Mouse (Mus musculus) neural tube, embryonic 14.5 days (tissue): ENCODE data around the gene Plagl1. TPM values are rescaled to one million over a fixed set of nuclear protein-coding genes. Genes with fewer than 3 reads are reported as not detected.
A peak's percentile ranks its signal among the peaks of the same experiment; 100 is the strongest.
"Not testable (repeated sequence)": the region's sequence is repeated elsewhere in the genome, so short reads cannot be mapped to it uniquely, and the experiment has no call there.

ENCODE experiments used
- ATAC-seq: fragments of 200-750 bp; cut with Nextera tagmentation; 2 replicates; pipeline ENCODE4 v1.8.0; 2017; ENCODE audit warnings: low read depth, mild to moderate bottlenecking, moderate TSS enrichment, moderate library complexity
- H3K27ac ChIP-seq: fragments of 300-500 bp; sonication (generic); 2 replicates; pipeline ENCODE4 v1.5.1; 2014; ENCODE audit warnings: low read depth, mild to moderate bottlenecking, control low read depth, low read length, moderate library complexity, mixed read lengths
- H3K27me3 ChIP-seq: fragments of 300-500 bp; sonication (generic); 2 replicates; pipeline ENCODE4 v1.6.1; 2014; ENCODE audit warnings: low read length; ENCODE audit not compliant: control insufficient read depth, insufficient read depth
- H3K36me3 ChIP-seq: fragments of 300-500 bp; sonication (generic); 2 replicates; pipeline ENCODE4 v1.6.1; 2014; ENCODE audit warnings: low read length, mixed read lengths; ENCODE audit not compliant: control insufficient read depth, insufficient read depth
- H3K4me1 ChIP-seq: fragments of 300-500 bp; sonication (generic); 2 replicates; pipeline ENCODE4 v1.6.1; 2014; ENCODE audit warnings: low read length; ENCODE audit not compliant: control insufficient read depth, insufficient read depth
- H3K4me2 ChIP-seq: fragments of 300-500 bp; sonication (generic); 2 replicates; pipeline ENCODE4 v1.6.1; 2014; ENCODE audit warnings: mild to moderate bottlenecking, low read depth, low read length, control low read depth
- H3K4me3 ChIP-seq: fragments of 300-500 bp; sonication (generic); 2 replicates; pipeline ENCODE4 v1.5.1; 2014; ENCODE audit warnings: low read depth, low read length, control low read depth, mixed read lengths
- H3K9ac ChIP-seq: fragments of 300-500 bp; sonication (generic); replicated peaks from 2 replicates; pipeline ENCODE4 v1.6.1; 2014; ENCODE audit warnings: low read depth, mild to moderate bottlenecking, control low read depth, low read length, mixed read lengths
- H3K9me3 ChIP-seq: fragments of 300-500 bp; sonication (generic); 2 replicates; pipeline ENCODE4 v1.6.1; 2016; ENCODE audit warnings: low read length; ENCODE audit not compliant: control insufficient read depth
- WGBS: fragments of 180-500 bp; shearing (Covaris S2); extraction: QIAGEN DNeasy Blood & Tissue Kit; methylation state at CpG from one replicate; pipeline ENCODE4 v1.1.7; 2014; 5-methylcytosine and 5-hydroxymethylcytosine counted together
- polyA plus RNA-seq: library from polyadenylated mRNA; unstranded; fragments of >200 nt; fragmentation: Nextera tagmentation; extraction: Ambion mirVana; gene quantifications from 2 replicates; pipeline ENCODE4 v1.2.1, GENCODE M21; 2014

The Plagl1 gene
- polyA plus RNA-seq = 29.0 and 38.5 TPM in 2 replicates

- Histone ChIP-seq H3K9ac (peak within 1 kb of the TSS; percentile 47), H3K36me3 (no peaks in the 10 kb centered on the region), H3K4me1 (no peaks in the 10 kb centered on the region), H3K9me3 (no peaks in the 10 kb centered on the region), H3K4me2 (peak within 1 kb of the TSS; percentile 84), H3K27me3 (peaks cover 14% of the 10 kb centered on the region), H3K27ac (no peak within 1 kb of the TSS), H3K4me3 (peak within 1 kb of the TSS; percentile 46)
- ATAC-seq = no peak
- WGBS = 67% methylated on average over 11 of the region's 11 CpGs
These were observed at the start of gene Plagl1 for GRCm38 (mm10) chr10:13060021-13060668. Gene Plagl1, plus strand, starts transcription at chr10:13060504.

DNA sequence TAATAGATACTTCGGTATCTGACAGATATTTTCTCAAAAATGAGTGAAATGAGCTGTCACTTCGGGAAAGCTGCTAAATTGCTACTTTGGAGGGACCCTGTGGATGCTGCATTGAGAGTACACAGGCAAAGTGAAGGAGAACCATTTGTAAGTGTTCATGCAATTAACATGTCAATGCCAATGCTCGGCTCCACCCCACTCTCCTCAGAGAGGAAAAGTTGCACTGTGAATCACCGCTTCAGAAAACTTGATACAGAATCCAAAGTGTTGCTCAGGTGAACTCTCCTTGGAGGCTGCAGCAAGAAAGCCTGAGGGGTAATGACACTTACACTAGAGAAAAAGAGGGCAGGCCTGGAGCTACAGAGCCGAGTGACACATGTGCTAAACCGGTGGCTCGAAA lies 46.3 kb upstream of the Plagl1 start:
- Histone ChIP-seq H3K9ac (no peak overlapping the region), H3K9me3 (no peaks in the 10 kb centered on the region), H3K27me3 (no peaks in the 10 kb centered on the region), H3K4me1 (peaks cover 7% of the 10 kb centered on the region; the same call in 1 of the 2 replicates), H3K36me3 (no peaks in the 10 kb centered on the region), H3K27ac (no peak overlapping the region), H3K4me3 (no peak overlapping the region), H3K4me2 (no peak overlapping the region)
- 71% methylated on average over 7 of the region's 7 CpGs for WGBS
- ATAC-seq = no peak

DNA sequence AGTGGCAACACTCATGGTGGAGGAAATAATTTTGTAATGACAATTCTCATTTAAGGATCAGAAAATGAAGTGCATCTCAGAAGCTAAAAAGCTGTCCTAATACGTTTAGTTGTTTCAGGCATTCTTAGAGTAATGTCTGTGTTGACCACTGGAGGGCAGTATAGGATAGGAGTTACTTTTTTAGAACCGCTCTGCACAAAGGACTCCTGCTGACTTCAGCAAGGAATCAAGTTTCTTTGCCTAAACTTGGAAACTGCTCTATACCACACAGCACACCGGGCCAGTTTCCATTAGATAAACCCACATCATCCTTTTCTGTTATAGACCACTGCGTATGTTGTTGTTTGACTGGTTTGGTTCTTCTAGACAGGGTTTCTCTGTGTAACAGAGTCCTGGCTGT lies 43.7 kb upstream of the Plagl1 start:
- no peak overlapping the region for H3K4me2 ChIP-seq
- H3K4me3 ChIP-seq = no peak overlapping the region
- WGBS = 26% methylated on average over 4 of the region's 4 CpGs
- no peaks in the 10 kb centered on the region for H3K4me1 ChIP-seq
- no peaks in the 10 kb centered on the region for H3K9me3 ChIP-seq
- peak; percentile 52 for ATAC-seq
- H3K27ac ChIP-seq = no peak overlapping the region
- no peaks in the 10 kb centered on the region for H3K27me3 ChIP-seq
- H3K9ac ChIP-seq = no peak overlapping the region
- H3K36me3 ChIP-seq = no peaks in the 10 kb centered on the region

DNA sequence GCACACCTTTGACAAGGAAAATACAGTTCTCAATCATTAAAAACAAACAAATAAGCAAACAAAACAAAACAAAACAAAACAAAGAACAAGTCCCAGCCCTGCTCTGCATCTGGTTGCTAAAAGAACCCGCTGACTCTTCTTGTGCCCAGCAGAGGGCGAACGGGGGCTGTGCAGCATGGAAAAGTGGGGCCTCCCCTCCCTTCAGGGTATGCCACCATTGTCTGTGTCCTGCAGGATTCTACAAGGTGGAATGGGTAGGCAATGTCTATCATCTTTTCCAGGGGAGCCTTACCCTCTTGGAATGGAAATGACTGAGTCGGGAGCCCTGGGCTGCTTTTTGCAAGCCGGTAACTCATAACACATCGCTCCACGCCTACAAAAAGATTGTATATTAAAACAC lies 41.8 kb upstream of the Plagl1 start:
- peak; percentile 59; the same call in 1 of the 2 replicates for ATAC-seq
- no peak overlapping the region for H3K9ac ChIP-seq
- WGBS = 69% methylated on average over 7 of the region's 7 CpGs
- no peak overlapping the region for H3K4me2 ChIP-seq
- no peaks in the 10 kb centered on the region for H3K36me3 ChIP-seq
- no peaks in the 10 kb centered on the region for H3K9me3 ChIP-seq
- H3K27ac ChIP-seq = no peak overlapping the region
- no peaks in the 10 kb centered on the region for H3K4me1 ChIP-seq
- H3K4me3 ChIP-seq = no peak overlapping the region
- H3K27me3 ChIP-seq = no peaks in the 10 kb centered on the region

- no peak for ATAC-seq
- no peaks in the 10 kb centered on the region for H3K36me3 ChIP-seq
- H3K27me3 ChIP-seq = no peaks in the 10 kb centered on the region
- H3K4me1 ChIP-seq = no peaks in the 10 kb centered on the region
- H3K27ac ChIP-seq = no peak overlapping the region
- H3K9ac ChIP-seq = no peak overlapping the region
- no peak overlapping the region for H3K4me2 ChIP-seq
- H3K4me3 ChIP-seq = no peak overlapping the region
- H3K9me3 ChIP-seq = no peaks in the 10 kb centered on the region
- 79% methylated on average over 5 of the region's 5 CpGs for WGBS
These were observed 41.3 kb upstream of the Plagl1 start for GRCm38 (mm10) chr10:13019026-13019425.

- Histone ChIP-seq H3K9ac (no peak overlapping the region), H3K4me1 (no peaks in the 10 kb centered on the region), H3K4me2 (no peak overlapping the region), H3K4me3 (no peak overlapping the region), H3K27me3 (no peaks in the 10 kb centered on the region), H3K27ac (no peak overlapping the region), H3K9me3 (no peaks in the 10 kb centered on the region), H3K36me3 (no peaks in the 10 kb centered on the region)
- no peak for ATAC-seq
- WGBS = 90% methylated on average over 4 of the region's 4 CpGs
These were observed 38.2 kb upstream of the Plagl1 start for GRCm38 (mm10) chr10:13022103-13022502.

DNA sequence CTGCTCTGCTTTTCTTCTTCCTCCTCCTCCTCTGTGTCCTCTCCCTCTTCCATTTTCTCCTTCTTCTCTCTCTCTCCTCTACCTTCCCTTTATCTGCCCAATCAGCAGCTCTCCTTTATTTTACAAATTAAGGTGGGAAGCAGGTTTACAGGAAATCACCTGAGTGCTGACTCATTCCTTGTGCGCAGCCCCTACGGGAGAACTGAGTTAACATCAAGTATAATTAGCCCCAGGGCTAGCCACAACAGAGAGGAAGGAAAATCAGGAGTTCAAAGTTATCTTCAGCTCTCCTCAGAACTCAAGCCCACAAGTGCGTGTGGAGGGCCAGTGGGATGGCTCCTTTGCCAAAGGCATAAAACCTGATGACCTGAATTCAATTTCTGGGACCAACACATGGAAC lies 36.3 kb upstream of the Plagl1 start:
- ATAC-seq, H3K36me3 ChIP-seq, H3K9ac ChIP-seq, H3K4me2 ChIP-seq, H3K9me3 ChIP-seq, H3K27me3 ChIP-seq, H3K4me3 ChIP-seq, H3K4me1 ChIP-seq, H3K27ac ChIP-seq: not testable (repeated sequence)
- WGBS = 84% methylated on average over 3 of the region's 3 CpGs

GRCm38 (mm10) chr10:13027702-13028101 lies 32.6 kb upstream of the Plagl1 start:
- 93% methylated on average over 5 of the region's 5 CpGs for WGBS
- no peak for ATAC-seq
- H3K4me3 ChIP-seq = no peak overlapping the region

GRCm38 (mm10) chr10:13028215-13028614 lies 32.1 kb upstream of the Plagl1 start:
- ATAC-seq = no peak
- no peaks in the 10 kb centered on the region for H3K36me3 ChIP-seq
- H3K27ac ChIP-seq = no peak overlapping the region
- H3K4me2 ChIP-seq = no peak overlapping the region
- H3K27me3 ChIP-seq = no peaks in the 10 kb centered on the region
- no peak overlapping the region for H3K9ac ChIP-seq
- H3K9me3 ChIP-seq = no peaks in the 10 kb centered on the region
- 81% methylated on average over 1 of the region's 1 CpGs for WGBS
- H3K4me1 ChIP-seq = no peaks in the 10 kb centered on the region
- no peak overlapping the region for H3K4me3 ChIP-seq

More at GRCm38 (mm10) chr10:13027702-13028101, 32.6 kb upstream of the Plagl1 start:
- H3K9me3 ChIP-seq = no peaks in the 10 kb centered on the region
- H3K4me1 ChIP-seq = no peaks in the 10 kb centered on the region
- H3K27me3 ChIP-seq = no peaks in the 10 kb centered on the region
- H3K36me3 ChIP-seq = no peaks in the 10 kb centered on the region
- no peak overlapping the region for H3K27ac ChIP-seq
- H3K9ac ChIP-seq = no peak overlapping the region
- H3K4me2 ChIP-seq = no peak overlapping the region
